Mouse (Mus musculus): ENCODE measurements at regions not wholly inside any gene's neighbourhood (a gene's known extent, or its start where the extent isn't known, plus 50 kb on each side); places are given as distances from the start of the nearest gene placed in this dataset.

DNA sequence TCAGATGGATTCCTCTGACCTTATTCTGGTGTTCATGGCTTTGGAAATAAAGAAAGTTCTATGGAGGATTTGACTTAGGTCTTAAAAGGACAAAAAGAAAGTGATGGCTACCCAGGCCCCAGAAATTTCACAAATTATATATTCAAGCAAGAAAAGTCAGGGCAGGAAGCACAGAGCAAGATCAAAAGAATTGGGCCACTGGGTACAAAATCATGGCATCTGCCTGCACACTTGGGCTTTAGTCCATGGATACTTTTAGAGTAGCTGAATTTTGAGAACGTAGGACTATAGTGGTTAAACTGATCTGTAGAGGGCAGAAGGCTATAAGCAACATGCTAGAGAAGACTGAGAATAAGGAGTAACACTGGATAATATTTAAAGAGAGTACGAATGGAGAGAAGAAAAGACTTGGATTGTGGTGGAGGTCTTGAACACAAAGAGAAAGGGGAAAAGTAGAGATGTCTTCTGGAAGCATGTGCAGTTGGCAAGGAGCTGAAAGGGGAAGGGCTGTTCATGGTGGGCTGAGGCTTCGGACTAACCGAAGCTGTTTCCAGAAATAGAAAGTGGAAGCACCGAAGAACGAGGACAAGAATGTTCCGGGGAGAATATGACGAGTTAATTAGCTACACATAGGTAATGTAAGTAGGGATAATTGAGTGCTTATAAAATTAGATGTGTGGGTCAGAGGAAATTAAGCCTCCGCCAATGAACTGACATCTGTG, 168.2 kb upstream of the Itga4 start:
- no peak for ATAC-seq
- Histone ChIP-seq H3K9ac (ENCODE audit: low read depth, low read length) (no peak overlapping the region), H3K4me1 (ENCODE audit: control insufficient read depth, insufficient read depth, low read length) (no peaks in the 10 kb centered on the region), H3K36me3 (ENCODE audit: control insufficient read depth, insufficient read depth, low read length) (no peaks in the 10 kb centered on the region), H3K9me3 (replicated peaks; ENCODE audit: control insufficient read depth, low read length, poor library complexity, severe bottlenecking) (no peaks in the 10 kb centered on the region), H3K27ac (ENCODE audit: low read length) (no peak overlapping the region), H3K4me2 (ENCODE audit: low read length) (no peak overlapping the region), H3K27me3 (ENCODE audit: control insufficient read depth, insufficient read depth, low read depth, low read length) (no peaks in the 10 kb centered on the region), H3K4me3 (ENCODE audit: low read depth, low read length) (no peak overlapping the region)
- 79% methylated on average over 9 of the region's 9 CpGs for WGBS

DNA sequence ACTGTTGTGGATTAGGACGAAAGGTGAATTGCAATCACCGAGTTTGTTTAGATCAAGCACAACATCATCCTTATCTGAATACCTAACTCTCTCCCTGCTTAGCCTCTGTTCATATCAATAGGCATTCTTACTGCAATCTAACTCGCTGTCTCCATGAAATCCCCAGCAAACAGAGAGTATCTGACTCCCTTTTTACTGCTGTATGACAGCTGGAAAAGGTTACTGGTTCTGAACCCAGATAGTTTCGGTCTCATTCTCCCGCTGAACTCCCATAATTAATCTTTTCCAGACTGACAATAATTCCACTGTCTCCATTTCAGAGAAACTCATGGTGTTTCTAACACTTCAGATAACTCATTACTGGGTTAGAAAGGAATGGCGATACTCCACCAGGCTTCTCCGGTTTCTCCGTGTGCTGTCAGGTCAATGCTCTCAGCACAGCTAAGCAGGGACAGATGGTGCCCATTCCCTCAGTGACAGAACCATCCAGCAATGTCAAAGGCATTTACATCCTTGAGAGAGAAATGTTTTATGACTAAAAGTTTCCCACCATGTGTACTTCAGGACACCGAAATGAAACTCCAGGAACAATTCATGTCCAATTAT, 167.5 kb upstream of the Itga4 start:
- Histone ChIP-seq H3K27ac (ENCODE audit: low read length) (no peak overlapping the region), H3K4me2 (ENCODE audit: low read length) (no peak overlapping the region), H3K9me3 (replicated peaks; ENCODE audit: control insufficient read depth, low read length, poor library complexity, severe bottlenecking) (no peaks in the 10 kb centered on the region), H3K36me3 (ENCODE audit: control insufficient read depth, insufficient read depth, low read length) (no peaks in the 10 kb centered on the region), H3K4me3 (ENCODE audit: low read depth, low read length) (no peak overlapping the region), H3K27me3 (ENCODE audit: control insufficient read depth, insufficient read depth, low read depth, low read length) (no peaks in the 10 kb centered on the region), H3K9ac (ENCODE audit: low read depth, low read length) (no peak overlapping the region), H3K4me1 (ENCODE audit: control insufficient read depth, insufficient read depth, low read length) (no peaks in the 10 kb centered on the region)
- WGBS = 72% methylated on average over 9 of the region's 9 CpGs
- ATAC-seq = no peak

DNA sequence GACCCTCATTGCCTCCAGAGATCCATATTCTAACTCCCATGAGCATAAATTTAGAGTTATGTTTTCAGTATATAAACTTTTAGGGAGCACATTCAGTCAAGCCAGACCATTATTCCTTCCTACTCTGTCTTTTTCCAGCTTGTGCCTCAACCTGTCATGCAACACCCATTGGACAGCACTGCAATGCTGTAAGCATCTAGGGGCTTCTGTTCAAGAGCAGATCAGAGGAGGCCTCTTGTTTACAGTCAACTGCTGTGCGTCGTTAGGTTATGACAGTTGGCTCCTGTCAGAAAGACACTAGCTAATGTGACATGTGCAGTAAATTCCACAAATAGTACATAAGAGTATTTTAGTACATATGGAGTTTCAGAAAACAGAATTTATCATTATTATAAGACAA, 165.0 kb upstream of the Itga4 start:
- Histone ChIP-seq H3K27me3 (ENCODE audit: control insufficient read depth, insufficient read depth, low read depth, low read length) (no peaks in the 10 kb centered on the region), H3K4me2 (ENCODE audit: low read length) (no peak overlapping the region), H3K9ac (ENCODE audit: low read depth, low read length) (no peak overlapping the region), H3K4me3 (ENCODE audit: low read depth, low read length) (no peak overlapping the region), H3K4me1 (ENCODE audit: control insufficient read depth, insufficient read depth, low read length) (no peaks in the 10 kb centered on the region), H3K9me3 (replicated peaks; ENCODE audit: control insufficient read depth, low read length, poor library complexity, severe bottlenecking) (no peaks in the 10 kb centered on the region), H3K36me3 (ENCODE audit: control insufficient read depth, insufficient read depth, low read length) (no peaks in the 10 kb centered on the region), H3K27ac (ENCODE audit: low read length) (no peak overlapping the region)
- no peak for ATAC-seq
- 91% methylated on average over 2 of the region's 2 CpGs for WGBS

DNA sequence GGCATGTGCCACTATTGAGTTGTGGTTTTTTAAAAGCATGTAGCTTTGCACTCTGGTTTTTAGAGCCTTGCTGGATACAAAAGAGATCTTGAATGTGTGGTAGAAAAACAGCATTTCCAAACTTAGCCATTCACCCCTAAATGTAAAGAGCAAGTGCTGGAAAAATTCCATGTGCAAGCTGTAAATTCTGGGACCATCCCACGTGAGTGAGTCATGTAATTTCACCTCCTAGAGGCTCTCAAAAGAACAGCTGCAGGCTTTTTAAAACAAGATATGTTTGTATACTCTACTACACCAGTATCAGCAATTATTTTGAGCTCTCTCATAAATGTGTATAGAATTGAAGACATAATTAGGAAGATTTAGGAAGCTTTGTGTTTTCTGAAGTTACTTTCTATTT, 160.9 kb upstream of the Itga4 start:
- H3K4me1 ChIP-seq (ENCODE audit: control insufficient read depth, insufficient read depth, low read length) = no peaks in the 10 kb centered on the region
- no peaks in the 10 kb centered on the region for H3K36me3 ChIP-seq (ENCODE audit: control insufficient read depth, insufficient read depth, low read length)
- ATAC-seq = no peak
- WGBS = 33% methylated on average over 1 of the region's 1 CpGs
- H3K27ac ChIP-seq (ENCODE audit: low read length) = no peak overlapping the region
- H3K4me2 ChIP-seq (ENCODE audit: low read length) = no peak overlapping the region
- H3K9me3 ChIP-seq (replicated peaks; ENCODE audit: control insufficient read depth, low read length, poor library complexity, severe bottlenecking) = no peaks in the 10 kb centered on the region
- no peak overlapping the region for H3K4me3 ChIP-seq (ENCODE audit: low read depth, low read length)
- H3K27me3 ChIP-seq (ENCODE audit: control insufficient read depth, insufficient read depth, low read depth, low read length) = no peaks in the 10 kb centered on the region
- no peak overlapping the region for H3K9ac ChIP-seq (ENCODE audit: low read depth, low read length)

DNA sequence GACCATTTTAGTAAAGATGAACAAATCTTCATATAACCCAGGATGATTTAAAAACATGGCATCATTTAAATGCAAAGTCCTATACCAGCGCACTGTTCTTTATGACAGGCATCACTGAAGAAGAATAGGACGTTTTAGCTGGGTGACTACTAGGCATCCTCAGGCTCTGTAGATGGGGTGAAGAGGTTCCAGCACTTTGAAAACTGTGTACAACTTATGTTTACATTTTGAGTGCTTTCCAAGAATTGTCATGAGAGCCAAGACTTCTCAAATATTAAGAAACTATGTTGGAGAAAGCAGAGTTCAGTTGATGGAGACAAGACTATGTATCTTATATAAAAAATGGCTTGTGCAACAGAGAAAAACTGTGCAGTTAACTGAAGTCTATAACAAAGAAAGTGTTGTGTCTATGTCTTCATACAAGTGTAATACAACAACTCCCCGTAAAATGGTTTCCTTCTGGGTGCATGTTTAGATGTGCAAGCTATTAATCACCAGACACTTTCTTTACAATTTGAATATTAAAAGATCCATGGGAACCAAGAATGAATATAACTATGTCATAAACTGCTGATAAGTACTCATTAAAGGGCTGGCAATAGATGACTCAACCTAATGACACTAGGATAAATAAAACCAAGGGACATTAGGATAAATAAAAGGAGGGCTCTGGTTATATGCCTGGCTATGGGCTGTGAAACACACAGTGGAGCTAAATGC, 158.5 kb upstream of the Itga4 start:
- 90% methylated on average over 3 of the region's 3 CpGs for WGBS
- Histone ChIP-seq H3K4me1 (ENCODE audit: control insufficient read depth, insufficient read depth, low read length) (no peaks in the 10 kb centered on the region), H3K9ac (ENCODE audit: low read depth, low read length) (no peak overlapping the region), H3K36me3 (ENCODE audit: control insufficient read depth, insufficient read depth, low read length) (no peaks in the 10 kb centered on the region), H3K4me3 (ENCODE audit: low read depth, low read length) (no peak overlapping the region), H3K9me3 (replicated peaks; ENCODE audit: control insufficient read depth, low read length, poor library complexity, severe bottlenecking) (no peaks in the 10 kb centered on the region), H3K27ac (ENCODE audit: low read length) (no peak overlapping the region), H3K4me2 (ENCODE audit: low read length) (no peak overlapping the region), H3K27me3 (ENCODE audit: control insufficient read depth, insufficient read depth, low read depth, low read length) (no peaks in the 10 kb centered on the region)
- ATAC-seq = no peak

DNA sequence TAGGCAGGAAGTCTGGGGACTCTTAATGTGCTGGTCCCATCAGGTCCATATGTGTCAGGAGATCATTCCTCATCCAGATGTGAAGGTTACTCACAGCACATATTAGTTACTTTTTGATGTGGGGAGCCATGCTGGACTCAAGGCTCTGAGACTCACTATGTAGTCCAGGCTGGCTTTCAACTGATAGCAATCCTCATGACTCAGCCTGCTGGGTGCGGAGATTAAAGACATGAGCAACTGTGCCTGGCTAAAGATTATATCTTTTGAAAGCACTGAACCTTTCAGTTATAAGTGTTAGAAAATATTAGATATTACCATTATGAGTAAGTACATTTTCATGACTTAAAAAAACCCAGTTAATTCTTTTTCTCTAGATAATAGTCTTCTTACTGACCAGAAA, 155.6 kb upstream of the Itga4 start:
- Histone ChIP-seq H3K4me2 (ENCODE audit: low read length) (no peak overlapping the region), H3K9ac (ENCODE audit: low read depth, low read length) (no peak overlapping the region), H3K36me3 (ENCODE audit: control insufficient read depth, insufficient read depth, low read length) (no peaks in the 10 kb centered on the region), H3K9me3 (replicated peaks; ENCODE audit: control insufficient read depth, low read length, poor library complexity, severe bottlenecking) (no peaks in the 10 kb centered on the region), H3K27me3 (ENCODE audit: control insufficient read depth, insufficient read depth, low read depth, low read length) (no peaks in the 10 kb centered on the region), H3K4me1 (ENCODE audit: control insufficient read depth, insufficient read depth, low read length) (no peaks in the 10 kb centered on the region), H3K4me3 (ENCODE audit: low read depth, low read length) (no peak overlapping the region), H3K27ac (ENCODE audit: low read length) (no peak overlapping the region)
- ATAC-seq = no peak
- 91% methylated on average over 1 of the region's 1 CpGs for WGBS

DNA sequence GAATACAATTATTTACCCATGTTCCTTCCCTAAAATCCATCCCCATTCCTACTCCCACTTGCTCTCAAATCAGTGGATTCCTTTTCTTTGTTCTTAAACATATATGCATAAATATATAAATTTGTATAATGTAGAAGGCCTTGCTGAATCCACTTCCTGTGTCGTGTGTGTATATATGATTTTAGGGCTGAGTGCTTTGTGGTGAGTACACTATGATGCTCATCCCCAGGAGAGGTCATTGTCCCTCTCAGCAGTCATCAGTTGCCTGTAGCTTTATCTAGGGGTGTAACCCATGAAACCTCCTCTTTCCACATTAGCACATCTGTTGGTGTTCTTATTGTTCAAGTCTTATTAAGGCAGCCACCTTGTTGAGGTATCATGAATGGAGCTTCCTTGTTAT, 143.6 kb upstream of the Itga4 start:
- Histone ChIP-seq H3K4me1 (ENCODE audit: control insufficient read depth, insufficient read depth, low read length) (no peaks in the 10 kb centered on the region), H3K27ac (ENCODE audit: low read length) (no peak overlapping the region), H3K4me3 (ENCODE audit: low read depth, low read length) (no peak overlapping the region), H3K9ac (ENCODE audit: low read depth, low read length) (no peak overlapping the region), H3K36me3 (ENCODE audit: control insufficient read depth, insufficient read depth, low read length) (no peaks in the 10 kb centered on the region), H3K27me3 (ENCODE audit: control insufficient read depth, insufficient read depth, low read depth, low read length) (no peaks in the 10 kb centered on the region), H3K4me2 (ENCODE audit: low read length) (no peak overlapping the region), H3K9me3 (replicated peaks; ENCODE audit: control insufficient read depth, low read length, poor library complexity, severe bottlenecking) (no peaks in the 10 kb centered on the region)
- no peak for ATAC-seq
- WGBS = 86% methylated on average over 1 of the region's 1 CpGs

DNA sequence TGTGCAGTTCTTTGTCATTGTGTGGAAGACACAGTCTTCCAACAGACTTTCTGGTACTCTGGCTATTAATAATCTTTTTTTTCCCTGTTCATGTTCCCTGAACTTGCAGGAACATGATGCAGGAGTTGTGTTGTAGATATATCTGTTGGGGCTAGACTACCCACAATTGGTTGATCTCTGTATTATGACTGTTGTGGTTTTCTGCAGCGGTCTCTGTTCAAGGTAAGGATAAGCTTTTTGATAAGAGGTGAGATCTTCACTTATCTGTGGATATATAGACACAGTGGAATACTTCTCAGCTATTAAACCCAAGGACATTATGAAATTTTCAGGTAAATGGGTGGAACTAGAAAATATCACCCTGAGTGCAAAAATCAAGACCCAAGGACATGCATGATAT, 143.2 kb upstream of the Itga4 start:
- Histone ChIP-seq H3K27ac (ENCODE audit: low read length) (no peak overlapping the region), H3K27me3 (ENCODE audit: control insufficient read depth, insufficient read depth, low read depth, low read length) (no peaks in the 10 kb centered on the region), H3K4me3 (ENCODE audit: low read depth, low read length) (no peak overlapping the region), H3K4me1 (ENCODE audit: control insufficient read depth, insufficient read depth, low read length) (no peaks in the 10 kb centered on the region), H3K9me3 (replicated peaks; ENCODE audit: control insufficient read depth, low read length, poor library complexity, severe bottlenecking) (no peaks in the 10 kb centered on the region), H3K9ac (ENCODE audit: low read depth, low read length) (no peak overlapping the region), H3K4me2 (ENCODE audit: low read length) (no peak overlapping the region), H3K36me3 (ENCODE audit: control insufficient read depth, insufficient read depth, low read length) (no peaks in the 10 kb centered on the region)
- 97% methylated on average over 1 of the region's 1 CpGs for WGBS
- no peak for ATAC-seq

DNA sequence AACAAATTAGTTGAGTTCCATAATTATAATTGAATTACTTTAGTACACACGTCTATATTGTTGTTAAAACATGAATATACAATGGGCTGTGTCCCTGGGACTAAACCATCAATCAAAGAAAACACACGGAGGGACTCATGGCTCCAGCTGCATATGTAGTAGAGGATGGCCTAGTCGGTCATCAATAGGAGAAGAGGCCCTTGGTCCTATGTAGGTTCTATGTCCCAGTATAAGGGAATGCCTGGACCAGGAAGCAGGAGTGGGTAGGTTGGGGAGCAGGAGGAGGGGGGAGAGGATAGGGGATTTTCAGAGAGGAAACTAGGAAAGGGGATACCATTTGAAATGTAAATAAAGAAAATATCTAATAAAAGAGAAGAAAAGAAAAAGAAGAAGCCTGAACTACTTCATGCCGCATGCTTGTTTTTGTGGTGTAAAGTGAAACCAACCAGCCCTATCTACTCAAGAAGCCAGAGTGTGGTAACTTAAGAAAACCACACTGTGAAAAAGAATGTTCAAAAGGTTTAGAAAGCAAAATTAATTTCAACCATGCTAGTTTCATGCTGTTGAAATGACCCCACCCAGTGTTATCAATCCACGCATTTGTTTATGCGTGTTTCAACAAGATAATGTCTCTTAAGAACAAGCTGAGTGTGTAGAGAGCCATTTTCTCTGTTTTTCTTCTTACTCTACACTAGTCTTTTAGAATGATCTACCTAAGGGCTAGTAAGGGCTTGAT, 134.4 kb upstream of the Itga4 start:
- H3K4me2 ChIP-seq (ENCODE audit: low read length) = no peak overlapping the region
- no peak for ATAC-seq
- no peak overlapping the region for H3K9ac ChIP-seq (ENCODE audit: low read depth, low read length)
- no peaks in the 10 kb centered on the region for H3K4me1 ChIP-seq (ENCODE audit: control insufficient read depth, insufficient read depth, low read length)
- H3K36me3 ChIP-seq (ENCODE audit: control insufficient read depth, insufficient read depth, low read length) = no peaks in the 10 kb centered on the region
- 93% methylated on average over 6 of the region's 6 CpGs for WGBS
- no peaks in the 10 kb centered on the region for H3K9me3 ChIP-seq (replicated peaks; ENCODE audit: control insufficient read depth, low read length, poor library complexity, severe bottlenecking)
- H3K27me3 ChIP-seq (ENCODE audit: control insufficient read depth, insufficient read depth, low read depth, low read length) = no peaks in the 10 kb centered on the region
- no peak overlapping the region for H3K4me3 ChIP-seq (ENCODE audit: low read depth, low read length)
- H3K27ac ChIP-seq (ENCODE audit: low read length) = no peak overlapping the region

All from midbrain, embryonic 16.5 days (tissue).